Mouse (Mus musculus): ENCODE measurements around the gene Gm2174. TPM values are rescaled to one million over a fixed set of nuclear protein-coding genes. Genes with fewer than 3 reads are reported as not detected.
A peak's percentile ranks its signal among the peaks of the same experiment; 100 is the strongest.

Gm2174 gene
- total RNA-seq, 1 experiment from 2014 or later, result 209 TPM

DNA sequence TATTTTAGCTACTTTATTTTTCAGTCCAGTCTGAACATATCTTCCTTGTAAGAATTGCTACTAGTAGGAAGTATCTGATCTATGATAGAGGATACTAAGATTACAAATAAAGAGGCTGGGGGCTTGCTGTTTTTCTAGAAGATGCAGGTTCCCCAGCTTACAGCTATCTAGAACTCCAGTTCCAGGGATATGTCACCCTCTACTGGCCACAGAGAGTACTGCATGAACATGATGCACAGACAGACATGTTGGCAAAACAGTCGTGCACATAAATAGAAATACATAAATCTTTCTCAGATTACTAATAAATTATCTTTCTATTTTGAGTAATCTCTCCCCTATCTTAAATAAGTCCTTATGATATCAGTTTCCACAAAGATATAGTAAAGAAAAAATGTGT lies 42.0 kb downstream of the Gm2174 start:
- ATAC-seq (replicated peaks; ENCODE audit: low read depth, poor library complexity, severe bottlenecking), result peak; percentile 73; the same call in 1 of the 2 replicates

DNA sequence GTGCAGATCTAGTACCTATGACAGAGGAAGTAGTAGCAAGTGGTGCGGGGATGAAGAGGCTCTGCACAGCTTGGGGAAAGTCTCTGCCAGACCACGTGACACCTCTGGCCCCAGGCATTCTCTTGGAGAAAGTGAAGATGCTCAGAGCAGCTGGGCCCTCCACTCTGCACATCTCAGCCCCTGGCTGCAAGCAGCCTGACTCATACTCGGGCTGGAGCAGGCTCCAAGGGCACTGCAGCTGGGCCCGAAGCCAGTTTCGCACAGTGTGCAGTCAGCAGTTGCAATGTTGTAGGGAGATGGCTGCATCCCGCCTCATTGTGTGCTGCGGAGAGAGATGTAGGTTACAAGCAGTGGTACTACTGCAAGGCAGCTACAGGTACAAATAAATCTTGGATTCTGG lies 49.5 kb downstream of the Gm2174 start:
- ATAC-seq (replicated peaks; ENCODE audit: low read depth, poor library complexity, severe bottlenecking), result no peak

Other genes starting within 250 kb of the Gm2174 start
- not detected in 2 replicates for gene Gm773, start 235.1 kb upstream of the Gm2174 start, total RNA-seq (2017)
- 2.4 and 3.1 TPM in 2 replicates for gene Zfp449, start 101.6 kb upstream of the Gm2174 start, total RNA-seq (2017)
- 2.6 and 2.8 TPM in 2 replicates for gene Smim10l2a, start 73.4 kb upstream of the Gm2174 start, total RNA-seq (2017)
- 71.6 and 77.2 TPM in 2 replicates for gene Ints6l, start 6.9 kb downstream of the Gm2174 start, total RNA-seq (2017)
- not detected in 2 replicates for gene Gm10477, start 76.8 kb downstream of the Gm2174 start, total RNA-seq (2017)
- not detected in 2 replicates for gene Gm648, start 101.6 kb downstream of the Gm2174 start, total RNA-seq (2017)
- gene Mmgt1, start 150.1 kb downstream of the Gm2174 start, total RNA-seq (2017), result 26.9 and 29.2 TPM in 2 replicates
- gene Slc9a6, start 161.8 kb downstream of the Gm2174 start, total RNA-seq (2017), result 5.3 and 12.1 TPM in 2 replicates

Data from common myeloid progenitor, adult 5-6 weeks (primary cell).